Mouse (Mus musculus) skeletal muscle tissue, adult 2 months (tissue): ENCODE measurements around the gene Mug2.
"Not testable (repeated sequence)": the region's sequence is repeated elsewhere in the genome, so short reads cannot be mapped to it uniquely, and the experiment has no call there.

Experiments
- DNase-seq: peaks from one replicate; pipeline ENCODE4 v3.0.0-alpha.2; 2012; ENCODE audit warnings: low read depth, low spot score

Gene Mug2

DNA sequence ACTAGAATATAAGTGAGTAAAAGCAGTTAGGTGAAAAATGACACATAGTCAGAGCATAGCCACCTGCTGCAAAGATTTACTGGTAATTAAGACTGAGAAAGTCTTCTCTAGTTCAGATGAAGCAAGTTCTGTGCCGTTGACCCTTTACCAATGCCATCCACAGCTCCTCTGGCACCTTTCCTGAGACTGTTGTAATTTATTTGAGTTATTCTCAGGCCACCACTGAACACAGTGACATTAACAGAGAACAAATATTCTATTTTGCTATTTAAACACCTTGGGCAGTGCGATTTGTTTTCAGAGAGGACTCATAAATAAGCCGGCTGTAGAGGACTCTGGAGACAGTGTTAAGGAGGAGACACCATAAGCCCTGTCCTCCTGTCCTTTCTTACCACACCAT, at the start of gene Mug2:
Gene Mug2, plus strand, starts transcription at position 301 of the 400 bp plus-strand sequence.
- not testable (repeated sequence) for DNase-seq

DNA sequence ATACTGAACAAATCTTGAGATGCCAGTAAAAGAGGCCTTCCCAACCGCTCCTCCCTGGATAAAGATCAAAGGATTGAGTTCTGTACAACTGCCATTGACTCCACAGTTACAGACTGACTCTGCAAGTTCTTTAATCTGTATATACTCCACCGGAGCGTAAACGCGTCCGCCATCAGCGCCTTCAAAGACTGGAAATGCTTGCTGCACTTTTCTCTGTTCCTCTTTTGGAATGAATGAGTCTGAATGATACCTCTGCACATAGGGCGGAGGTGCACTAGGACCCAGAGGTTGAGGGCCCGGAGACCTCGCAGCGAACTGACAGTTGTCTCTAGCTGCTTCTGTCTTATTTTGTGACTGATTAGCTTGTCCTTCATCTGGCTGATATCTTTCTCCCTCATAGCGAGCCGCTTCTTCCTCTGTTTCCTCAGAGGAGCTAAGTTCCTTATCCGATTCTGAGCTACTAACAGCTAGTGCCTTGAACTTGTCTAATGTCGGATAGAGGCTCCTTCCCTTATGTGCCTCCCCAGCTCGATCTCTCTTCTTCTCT, 48.7 kb upstream of the Mug2 start:
- DNase-seq = not testable (repeated sequence)

DNA sequence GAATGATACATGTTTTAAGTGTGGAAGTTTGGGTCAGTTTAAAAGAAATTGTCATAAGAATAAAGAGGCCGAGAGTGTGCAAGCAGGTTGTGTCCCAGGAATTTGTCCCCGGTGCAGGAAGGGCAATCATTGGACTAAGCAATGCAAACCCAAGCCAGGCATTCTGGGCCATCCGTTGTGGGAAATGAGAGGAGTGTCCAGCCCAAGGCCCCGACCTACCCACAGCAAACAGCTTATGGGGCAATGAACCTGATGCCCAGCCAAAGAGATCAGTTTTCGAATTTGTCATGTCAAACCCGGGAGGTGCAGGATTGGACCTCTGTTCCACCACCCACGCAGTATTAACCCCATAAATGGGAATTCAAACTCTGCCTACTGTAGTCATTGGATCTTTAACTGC, 30.9 kb upstream of the Mug2 start:
- no peak for DNase-seq

DNA sequence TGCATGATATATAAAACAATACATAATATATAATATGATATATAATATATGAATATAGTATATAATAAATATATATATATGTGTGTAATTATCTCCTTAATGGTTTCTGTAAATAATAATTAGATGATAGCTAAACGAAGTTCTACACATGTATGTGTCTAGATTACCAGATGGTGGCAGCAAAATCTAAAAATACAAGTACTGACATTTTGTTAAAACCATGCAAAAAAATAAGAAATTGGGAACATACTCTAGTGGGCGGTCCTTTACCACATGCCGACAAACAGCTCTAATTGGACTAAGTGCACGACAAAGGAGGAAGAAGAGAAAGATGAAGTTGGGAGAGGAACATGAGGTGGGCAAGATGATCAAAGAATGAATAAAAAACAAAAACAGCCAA, 94.3 kb downstream of the Mug2 start:
- no peak for DNase-seq

DNA sequence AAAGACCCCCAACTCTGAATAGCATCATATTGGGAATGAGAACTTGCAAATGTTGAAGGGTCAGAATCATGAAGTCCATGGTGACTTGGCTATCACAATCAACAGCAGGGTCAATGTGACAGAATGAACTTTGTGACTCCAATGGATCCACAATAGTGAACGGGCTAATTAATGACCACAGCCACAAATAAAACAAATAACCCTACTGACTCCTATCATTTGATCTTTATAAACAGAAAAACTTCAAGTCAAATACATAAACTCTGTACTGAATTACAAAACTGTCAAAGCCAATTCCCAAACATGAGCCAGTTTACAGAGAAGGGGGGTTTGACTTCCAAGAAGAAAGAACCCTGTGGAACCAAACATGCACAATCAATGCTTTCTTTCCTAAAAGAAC, 95.1 kb downstream of the Mug2 start:
- no peak for DNase-seq

DNA sequence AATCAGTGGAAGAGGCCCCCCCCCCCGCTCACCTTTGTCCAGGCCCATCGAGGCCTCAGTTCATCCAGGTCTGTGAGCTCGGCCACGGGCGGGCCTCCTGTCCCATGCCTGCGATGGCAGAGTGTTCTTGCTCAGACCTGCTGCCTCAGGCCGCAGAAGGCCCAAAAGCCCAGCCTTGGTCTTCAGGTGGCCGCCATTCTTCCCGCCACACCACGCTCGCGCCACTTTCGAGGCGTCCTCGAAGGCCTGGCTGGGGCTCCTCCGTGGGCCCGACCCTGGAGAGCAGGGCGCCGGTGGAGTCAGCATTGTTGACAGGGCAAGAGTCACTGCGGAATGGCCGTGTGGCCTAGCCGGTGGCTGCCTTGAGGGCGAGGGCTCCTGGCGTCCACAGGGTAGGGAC, 110.4 kb downstream of the Mug2 start:
- DNase-seq = no peak

DNA sequence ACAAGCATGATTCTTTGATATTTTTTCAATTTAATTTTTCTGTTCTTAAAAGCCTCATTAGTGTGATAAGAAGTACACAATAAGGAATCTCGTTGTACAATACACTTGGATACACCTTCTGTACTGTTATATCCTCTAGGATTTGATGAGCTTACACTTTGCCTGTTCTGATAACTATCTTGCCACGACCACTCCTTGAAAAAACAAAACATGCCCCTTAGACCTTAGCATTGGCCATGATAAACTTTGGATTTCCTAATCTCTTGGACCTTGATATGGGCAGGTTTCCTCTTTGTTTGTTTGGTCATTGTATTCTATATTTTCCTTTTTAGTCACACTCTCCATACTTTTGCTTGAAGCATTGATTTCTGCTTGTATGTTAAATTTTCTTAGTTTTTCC, 123.0 kb downstream of the Mug2 start:
- DNase-seq = no peak
